Mouse (Mus musculus) embryonic facial prominence, embryonic 14.5 days (tissue): ENCODE measurements around the gene Rab13. TPM values are rescaled to one million over a fixed set of nuclear protein-coding genes. Genes with fewer than 3 reads are reported as not detected.
A peak's percentile ranks its signal among the peaks of the same experiment; 100 is the strongest.

Experiments used
- ATAC-seq: fragments of 200-750 bp; cut with Nextera tagmentation; 2 replicates; pipeline ENCODE4 v1.8.0; 2017; ENCODE audit warnings: low read depth, moderate number of reproducible peaks, moderate TSS enrichment
- DNase-seq: peaks from one replicate; pipeline ENCODE4 v3.0.0-alpha.2; 2015; ENCODE audit warnings: low spot score
- H3K27ac ChIP-seq: fragments of 300-500 bp; sonication (generic); replicated peaks from 2 replicates; pipeline ENCODE4 v1.5.1; 2014; ENCODE audit warnings: low read depth, mild to moderate bottlenecking, low read length, moderate library complexity
- H3K27me3 ChIP-seq: fragments of 300-500 bp; sonication (generic); replicated peaks from 2 replicates; pipeline ENCODE4 v1.6.1; 2014; ENCODE audit warnings: low read length; ENCODE audit not compliant: control insufficient read depth, insufficient read depth
- H3K36me3 ChIP-seq: fragments of 300-500 bp; sonication (generic); 2 replicates; pipeline ENCODE4 v1.6.1; 2014; ENCODE audit warnings: low read length, mixed read lengths; ENCODE audit not compliant: control insufficient read depth, insufficient read depth
- H3K4me1 ChIP-seq: fragments of 300-500 bp; sonication (generic); 2 replicates; pipeline ENCODE4 v1.6.1; 2014; ENCODE audit warnings: antibody characterized with exemption, low read length; ENCODE audit not compliant: control insufficient read depth, insufficient read depth
- H3K4me2 ChIP-seq: fragments of 300-500 bp; sonication (generic); 2 replicates; pipeline ENCODE4 v1.6.1; 2014; ENCODE audit warnings: low read depth, mild to moderate bottlenecking, low read length, moderate library complexity, mixed read lengths
- H3K4me3 ChIP-seq: fragments of 300-500 bp; sonication (generic); 2 replicates; pipeline ENCODE4 v1.5.1; 2014; ENCODE audit warnings: low read depth, mild to moderate bottlenecking, low read length
- H3K9ac ChIP-seq: fragments of 300-500 bp; sonication (generic); 2 replicates; pipeline ENCODE4 v1.6.1; 2014; ENCODE audit warnings: low read depth, mild to moderate bottlenecking, low read length, moderate library complexity, mixed read lengths
- H3K9me3 ChIP-seq: fragments of 300-500 bp; sonication (generic); 2 replicates; pipeline ENCODE4 v1.6.1; 2016; ENCODE audit warnings: low read length; ENCODE audit not compliant: control insufficient read depth
- WGBS: fragments of 180-500 bp; shearing (Covaris S2); extraction: QIAGEN DNeasy Blood & Tissue Kit; methylation state at CpG from one replicate; pipeline ENCODE4 v1.1.7; 2014; 5-methylcytosine and 5-hydroxymethylcytosine counted together
- polyA plus RNA-seq: library from polyadenylated mRNA; unstranded; fragments of >200 nt; fragmentation: Nextera tagmentation; extraction: Ambion mirVana; gene quantifications from 2 replicates; pipeline ENCODE4 v1.2.1, GENCODE M21; 2014

Rab13 gene
- polyA plus RNA-seq, 1 experiment from 2014 or later: 18.1 TPM

GRCm38 (mm10) chr3:90204582-90204981, 8.9 kb upstream of the Rab13 start:
- Histone ChIP-seq H3K4me1 (no peaks in the 10 kb centered on the region), H3K4me3 (no peak overlapping the region), H3K9me3 (no peaks in the 10 kb centered on the region), H3K4me2 (no peak overlapping the region), H3K27ac (no peak overlapping the region), H3K27me3 (no peaks in the 10 kb centered on the region), H3K9ac (no peak overlapping the region), H3K36me3 (peaks cover 21% of the 10 kb centered on the region)
- DNase-seq (no peak), ATAC-seq (no peak)
- 99% methylated on average over 2 of the region's 2 CpGs for WGBS

GRCm38 (mm10) chr3:90208662-90209061, 4.8 kb upstream of the Rab13 start:
- Histone ChIP-seq H3K27ac (no peak overlapping the region), H3K4me2 (no peak overlapping the region), H3K4me1 (peaks cover 13% of the 10 kb centered on the region), H3K4me3 (no peak overlapping the region), H3K36me3 (peaks cover 53% of the 10 kb centered on the region), H3K27me3 (no peaks in the 10 kb centered on the region), H3K9ac (no peak overlapping the region), H3K9me3 (no peaks in the 10 kb centered on the region)
- no peak for ATAC-seq
- 67% methylated on average over 2 of the region's 2 CpGs for WGBS
- peak; percentile 26 for DNase-seq

GRCm38 (mm10) chr3:90209908-90210566, 3.5 kb upstream of the Rab13 start:
- no peak for DNase-seq
- H3K27me3 ChIP-seq: no peaks in the 10 kb centered on the region
- ATAC-seq: no peak
- H3K9ac ChIP-seq: no peak overlapping the region
- H3K27ac ChIP-seq: no peak overlapping the region
- 89% methylated on average over 5 of the region's 5 CpGs for WGBS
- H3K36me3 ChIP-seq: peaks cover 53% of the 10 kb centered on the region
- H3K4me2 ChIP-seq: no peak overlapping the region
- H3K9me3 ChIP-seq: no peaks in the 10 kb centered on the region
- peaks cover 18% of the 10 kb centered on the region for H3K4me1 ChIP-seq
- no peak overlapping the region for H3K4me3 ChIP-seq

- Histone ChIP-seq H3K4me3 (peak overlapping the region; percentile 65), H3K4me2 (peak overlapping the region; percentile 91), H3K9me3 (no peaks in the 10 kb centered on the region), H3K27ac (no peak overlapping the region), H3K27me3 (no peaks in the 10 kb centered on the region), H3K9ac (peak overlapping the region; percentile 84), H3K4me1 (peaks cover 18% of the 10 kb centered on the region), H3K36me3 (peaks cover 53% of the 10 kb centered on the region)
- 72% methylated on average over 13 of the region's 13 CpGs for WGBS
- ATAC-seq (no peak), DNase-seq (no peak)
These were observed 1.8 kb upstream of the Rab13 start for GRCm38 (mm10) chr3:90211475-90212398.

GRCm38 (mm10) chr3:90212723-90213122, 772 bp upstream of the Rab13 start:
- peak overlapping the region; percentile 91 for H3K4me2 ChIP-seq
- no peaks in the 10 kb centered on the region for H3K27me3 ChIP-seq
- peak overlapping the region; percentile 84 for H3K9ac ChIP-seq
- ATAC-seq (no peak), DNase-seq (no peak)
- peaks cover 51% of the 10 kb centered on the region for H3K36me3 ChIP-seq
- H3K27ac ChIP-seq: no peak overlapping the region; the same call in 1 of the 2 replicates
- 13% methylated on average over 5 of the region's 5 CpGs for WGBS
- peak overlapping the region; percentile 65 for H3K4me3 ChIP-seq
- peaks cover 18% of the 10 kb centered on the region for H3K4me1 ChIP-seq
- H3K9me3 ChIP-seq: no peaks in the 10 kb centered on the region

GRCm38 (mm10) chr3:90213956-90214684, 625 bp downstream of the Rab13 start:
- H3K4me1 ChIP-seq: peaks cover 18% of the 10 kb centered on the region
- H3K27me3 ChIP-seq: no peaks in the 10 kb centered on the region
- no peaks in the 10 kb centered on the region for H3K9me3 ChIP-seq
- H3K9ac ChIP-seq: peak overlapping the region; percentile 50
- ATAC-seq (0 out of 2 replicates have a peak, but pooled peaks have one; percentile 28), DNase-seq (no peak)
- peak overlapping the region; percentile 70 for H3K4me2 ChIP-seq
- 13% methylated on average over 12 of the region's 12 CpGs for WGBS
- peak overlapping the region; percentile 65 for H3K4me3 ChIP-seq
- H3K27ac ChIP-seq: peak overlapping the region; percentile 41
- H3K36me3 ChIP-seq: peaks cover 37% of the 10 kb centered on the region

- Histone ChIP-seq H3K4me1 (peaks cover 21% of the 10 kb centered on the region), H3K9ac (no peak overlapping the region), H3K27me3 (no peaks in the 10 kb centered on the region), H3K27ac (no peak overlapping the region), H3K36me3 (peaks cover 19% of the 10 kb centered on the region), H3K4me3 (no peak overlapping the region), H3K9me3 (no peaks in the 10 kb centered on the region), H3K4me2 (no peak overlapping the region)
- DNase-seq (no peak), ATAC-seq (no peak)
- 46% methylated on average over 1 of the region's 1 CpGs for WGBS
These were observed 2.4 kb downstream of the Rab13 start for GRCm38 (mm10) chr3:90215825-90216380.

GRCm38 (mm10) chr3:90220088-90220487, 6.6 kb downstream of the Rab13 start:
- 12% methylated on average over 6 of the region's 6 CpGs for WGBS
- peak overlapping the region; percentile 49 for H3K4me3 ChIP-seq
- peaks cover 15% of the 10 kb centered on the region for H3K4me1 ChIP-seq
- H3K9me3 ChIP-seq: no peaks in the 10 kb centered on the region
- H3K4me2 ChIP-seq: peak overlapping the region; percentile 63
- DNase-seq: peak; percentile 78
- H3K9ac ChIP-seq: peak overlapping the region; percentile 69
- H3K27ac ChIP-seq: peak overlapping the region; percentile 71
- H3K36me3 ChIP-seq: peaks cover 25% of the 10 kb centered on the region
- H3K27me3 ChIP-seq: no peaks in the 10 kb centered on the region
- ATAC-seq: peak; percentile 60; the same call in 1 of the 2 replicates
